Mouse (Mus musculus) midbrain, embryonic 16.5 days (tissue): ENCODE measurements around the gene Hoxb9. TPM values are rescaled to one million over a fixed set of nuclear protein-coding genes. Genes with fewer than 3 reads are reported as not detected.

Experiments
- ATAC-seq: fragments of 200-750 bp; cut with Nextera tagmentation; 2 replicates; pipeline ENCODE4 v1.8.0; 2017; ENCODE audit warnings: moderate TSS enrichment
- H3K27ac ChIP-seq: fragments of 300-500 bp; sonication (generic); 2 replicates; pipeline ENCODE4 v1.5.1; 2014; ENCODE audit warnings: mild to moderate bottlenecking, low read length, mixed read lengths
- H3K27me3 ChIP-seq: fragments of 300-500 bp; sonication (generic); 2 replicates; pipeline ENCODE4 v1.6.1; 2014; ENCODE audit warnings: low read depth, low read length, mixed read lengths; ENCODE audit not compliant: control insufficient read depth, insufficient read depth
- H3K36me3 ChIP-seq: fragments of 300-500 bp; sonication (generic); 2 replicates; pipeline ENCODE4 v1.6.1; 2014; ENCODE audit warnings: mild to moderate bottlenecking, low read length, moderate library complexity, mixed read lengths; ENCODE audit not compliant: control insufficient read depth, insufficient read depth
- H3K4me1 ChIP-seq: fragments of 300-500 bp; sonication (generic); 2 replicates; pipeline ENCODE4 v1.6.1; 2014; ENCODE audit warnings: mild to moderate bottlenecking, low read length, mixed read lengths; ENCODE audit not compliant: control insufficient read depth, insufficient read depth
- H3K4me2 ChIP-seq: fragments of 300-500 bp; sonication (generic); 2 replicates; pipeline ENCODE4 v1.6.1; 2014; ENCODE audit warnings: mild to moderate bottlenecking, low read length, mixed read lengths
- H3K4me3 ChIP-seq: fragments of 300-500 bp; sonication (generic); 2 replicates; pipeline ENCODE4 v1.5.1; 2014; ENCODE audit warnings: low read depth, mild to moderate bottlenecking, low read length, moderate library complexity, mixed read lengths
- H3K9ac ChIP-seq: fragments of 300-500 bp; sonication (generic); 2 replicates; pipeline ENCODE4 v1.6.1; 2014; ENCODE audit warnings: low read depth, low read length, mixed read lengths
- H3K9me3 ChIP-seq: fragments of 300-500 bp; sonication (generic); replicated peaks from 2 replicates; pipeline ENCODE4 v1.6.1; 2014; ENCODE audit warnings: mild to moderate bottlenecking, low read length, mixed read lengths; ENCODE audit not compliant: control insufficient read depth, poor library complexity, severe bottlenecking
- WGBS: fragments of 180-500 bp; shearing (Covaris S2); extraction: QIAGEN DNeasy Blood & Tissue Kit; methylation state at CpG from one replicate; pipeline ENCODE4 v1.1.7; 2014; 5-methylcytosine and 5-hydroxymethylcytosine counted together
- polyA plus RNA-seq: library from polyadenylated mRNA; unstranded; fragments of >200 nt; fragmentation: Nextera tagmentation; extraction: Ambion mirVana; gene quantifications from 2 replicates; pipeline ENCODE4 v1.2.1, GENCODE M21; 2015

Hoxb9 gene
- not detected in 2 replicates for polyA plus RNA-seq

- H3K27ac ChIP-seq, result no peak within 1 kb of the TSS
Observed at GRCm38 (mm10) chr11:96270996-96271540, at the start of gene Hoxb9. Gene Hoxb9 (plus strand): TSS chr11:96271457.

GRCm38 (mm10) chr11:96223813-96224212, 47.4 kb upstream of the Hoxb9 start:
- H3K9ac ChIP-seq, result no peak overlapping the region
- no peak for ATAC-seq
- 45% methylated on average over 2 of the region's 2 CpGs for WGBS
- no peaks in the 10 kb centered on the region for H3K36me3 ChIP-seq
- no peaks in the 10 kb centered on the region for H3K4me1 ChIP-seq
- H3K4me2 ChIP-seq, result no peak overlapping the region
- H3K4me3 ChIP-seq, result no peak overlapping the region
- peaks cover 7% of the 10 kb centered on the region for H3K27me3 ChIP-seq
- H3K9me3 ChIP-seq, result no peaks in the 10 kb centered on the region
- H3K27ac ChIP-seq, result no peak overlapping the region

More at GRCm38 (mm10) chr11:96270996-96271540, at the start of gene Hoxb9:
- Histone ChIP-seq H3K27me3 (peaks cover 91% of the 10 kb centered on the region), H3K9ac (no peak within 1 kb of the TSS), H3K4me3 (no peak within 1 kb of the TSS), H3K9me3 (no peaks in the 10 kb centered on the region), H3K4me1 (no peaks in the 10 kb centered on the region; the same call in 1 of the 2 replicates), H3K36me3 (no peaks in the 10 kb centered on the region), H3K4me2 (no peak within 1 kb of the TSS)
- no peak for ATAC-seq
- under 1% methylated on average over 40 of the region's 40 CpGs for WGBS

- peaks cover 4% of the 10 kb centered on the region; the same call in 1 of the 2 replicates for H3K27me3 ChIP-seq
- H3K4me3 ChIP-seq, result no peak overlapping the region
- H3K9me3 ChIP-seq, result no peaks in the 10 kb centered on the region
- H3K4me1 ChIP-seq, result no peaks in the 10 kb centered on the region
- H3K36me3 ChIP-seq, result no peaks in the 10 kb centered on the region
- no peak overlapping the region for H3K27ac ChIP-seq
- 79% methylated on average over 9 of the region's 9 CpGs for WGBS
- H3K4me2 ChIP-seq, result no peak overlapping the region
- H3K9ac ChIP-seq, result no peak overlapping the region
- no peak for ATAC-seq
Observed at GRCm38 (mm10) chr11:96227676-96228075, 43.6 kb upstream of the Hoxb9 start.

- no peak overlapping the region for H3K4me2 ChIP-seq
- no peak for ATAC-seq
- H3K4me1 ChIP-seq, result no peaks in the 10 kb centered on the region
- no peaks in the 10 kb centered on the region for H3K9me3 ChIP-seq
- H3K36me3 ChIP-seq, result no peaks in the 10 kb centered on the region
- H3K27ac ChIP-seq, result no peak overlapping the region
- H3K27me3 ChIP-seq, result peaks cover 29% of the 10 kb centered on the region
- WGBS, result 4% methylated on average over 12 of the region's 12 CpGs
- no peak overlapping the region for H3K4me3 ChIP-seq
- H3K9ac ChIP-seq, result no peak overlapping the region
Observed at GRCm38 (mm10) chr11:96234906-96235305, 36.4 kb upstream of the Hoxb9 start.

GRCm38 (mm10) chr11:96240211-96240610, 31.0 kb upstream of the Hoxb9 start:
- no peaks in the 10 kb centered on the region for H3K4me1 ChIP-seq
- no peak overlapping the region for H3K27ac ChIP-seq
- H3K4me3 ChIP-seq, result no peak overlapping the region
- H3K4me2 ChIP-seq, result no peak overlapping the region
- 2% methylated on average over 7 of the region's 7 CpGs for WGBS
- H3K36me3 ChIP-seq, result no peaks in the 10 kb centered on the region
- no peak for ATAC-seq
- no peak overlapping the region for H3K9ac ChIP-seq
- peaks cover 25% of the 10 kb centered on the region for H3K27me3 ChIP-seq
- no peaks in the 10 kb centered on the region for H3K9me3 ChIP-seq

GRCm38 (mm10) chr11:96250901-96251300, 20.4 kb upstream of the Hoxb9 start:
- Histone ChIP-seq H3K27me3 (peaks cover 84% of the 10 kb centered on the region), H3K4me3 (no peak overlapping the region), H3K4me2 (no peak overlapping the region), H3K4me1 (no peaks in the 10 kb centered on the region), H3K27ac (no peak overlapping the region), H3K9ac (no peak overlapping the region), H3K9me3 (no peaks in the 10 kb centered on the region; the same call in 1 of the 2 replicates), H3K36me3 (no peaks in the 10 kb centered on the region)
- ATAC-seq, result no peak
- WGBS, result 3% methylated on average over 14 of the region's 14 CpGs

GRCm38 (mm10) chr11:96251480-96252031, 19.7 kb upstream of the Hoxb9 start:
- H3K4me1 ChIP-seq, result no peaks in the 10 kb centered on the region
- no peaks in the 10 kb centered on the region; the same call in 1 of the 2 replicates for H3K9me3 ChIP-seq
- no peak overlapping the region for H3K4me2 ChIP-seq
- 2% methylated on average over 46 of the region's 46 CpGs for WGBS
- no peak overlapping the region for H3K4me3 ChIP-seq
- H3K27me3 ChIP-seq, result peaks cover 89% of the 10 kb centered on the region
- no peaks in the 10 kb centered on the region for H3K36me3 ChIP-seq
- ATAC-seq, result no peak
- H3K27ac ChIP-seq, result no peak overlapping the region
- no peak overlapping the region for H3K9ac ChIP-seq

GRCm38 (mm10) chr11:96252541-96253120, 18.6 kb upstream of the Hoxb9 start:
- H3K4me3 ChIP-seq, result no peak overlapping the region
- H3K27me3 ChIP-seq, result peaks cover 91% of the 10 kb centered on the region
- H3K4me1 ChIP-seq, result no peaks in the 10 kb centered on the region
- no peaks in the 10 kb centered on the region; the same call in 1 of the 2 replicates for H3K9me3 ChIP-seq
- no peaks in the 10 kb centered on the region for H3K36me3 ChIP-seq
- H3K27ac ChIP-seq, result no peak overlapping the region
- WGBS, result 7% methylated on average over 12 of the region's 12 CpGs
- no peak overlapping the region for H3K9ac ChIP-seq
- ATAC-seq, result no peak
- H3K4me2 ChIP-seq, result no peak overlapping the region

- no peaks in the 10 kb centered on the region for H3K4me1 ChIP-seq
- no peaks in the 10 kb centered on the region for H3K36me3 ChIP-seq
- no peak overlapping the region for H3K9ac ChIP-seq
- H3K27me3 ChIP-seq, result peaks cover 96% of the 10 kb centered on the region
- H3K27ac ChIP-seq, result no peak overlapping the region
- H3K4me2 ChIP-seq, result no peak overlapping the region
- H3K9me3 ChIP-seq, result no peaks in the 10 kb centered on the region; the same call in 1 of the 2 replicates
- WGBS, result under 1% methylated on average over 11 of the region's 11 CpGs
- ATAC-seq, result no peak
- no peak overlapping the region for H3K4me3 ChIP-seq
Observed at GRCm38 (mm10) chr11:96254221-96254620, 17.0 kb upstream of the Hoxb9 start.
